Mouse (Mus musculus): ENCODE results near the gene Lrp6. TPM values are rescaled to one million over a fixed set of nuclear protein-coding genes. Genes with fewer than 3 reads are reported as not detected.
A peak's percentile ranks its signal among the peaks of the same experiment; 100 is the strongest.

Lrp6 gene
- total RNA-seq, 2 experiments from 2014 or later = 5.2 to 6.0 TPM

- ATAC-seq (replicated peaks; ENCODE audit: low FRiP score, poor library complexity, severe bottlenecking) = no peak
Measured at GRCm38 (mm10) chr6:134579506-134579905, 12.7 kb upstream of the Lrp6 start.

DNA sequence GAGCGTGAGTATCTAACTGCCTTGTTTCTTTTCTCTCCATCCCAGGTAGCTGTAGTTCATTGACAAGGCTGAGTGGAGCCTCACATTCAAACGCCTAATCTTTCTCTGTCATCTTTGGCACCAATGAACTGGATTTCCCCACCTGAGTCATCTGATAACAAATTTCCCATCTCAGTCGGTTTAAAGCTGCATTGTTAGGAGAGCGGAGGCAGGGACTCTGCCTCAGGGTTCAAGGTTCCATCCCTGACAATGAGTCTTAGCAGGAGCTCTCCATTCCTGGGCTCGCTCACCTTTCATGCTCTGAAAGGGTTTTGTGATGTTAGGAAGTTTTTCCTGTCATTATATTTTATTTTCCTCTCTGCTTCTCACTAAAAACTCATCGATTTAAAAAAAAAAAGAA, 11.3 kb upstream of the Lrp6 start:
- no peak for ATAC-seq (replicated peaks; ENCODE audit: low FRiP score, poor library complexity, severe bottlenecking)

GRCm38 (mm10) chr6:134575288-134575741, 8.6 kb upstream of the Lrp6 start:
- ATAC-seq (replicated peaks; ENCODE audit: low FRiP score, poor library complexity, severe bottlenecking) = no peak

DNA sequence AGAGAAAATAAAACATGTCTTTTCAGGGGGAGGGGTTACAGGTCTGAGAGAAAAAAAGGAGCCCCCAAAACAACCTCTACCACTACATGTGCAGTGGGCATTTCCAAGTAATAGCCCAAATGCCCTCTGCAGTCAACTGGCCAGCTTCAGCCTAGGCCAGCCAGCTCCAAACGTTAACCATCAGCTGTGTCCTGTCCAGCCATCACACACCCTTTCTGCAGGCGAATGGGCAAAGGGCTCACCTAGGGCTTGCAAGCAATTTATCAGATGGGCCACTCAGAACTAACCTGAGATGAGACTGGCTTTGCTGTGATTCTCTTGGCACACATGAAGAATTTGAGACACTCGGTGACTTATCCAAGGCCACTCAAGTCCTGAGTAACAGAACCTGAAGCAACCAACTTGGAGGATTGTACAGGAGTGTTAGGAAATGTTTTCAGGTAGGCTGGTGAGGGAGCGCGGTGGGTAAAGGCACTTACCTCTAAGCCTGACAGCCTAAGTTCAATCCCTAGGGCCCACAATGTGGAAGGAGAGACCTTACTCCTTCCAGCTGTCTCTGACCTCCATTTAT, 1.3 kb upstream of the Lrp6 start:
- no peak for ATAC-seq (replicated peaks; ENCODE audit: low FRiP score, poor library complexity, severe bottlenecking)

GRCm38 (mm10) chr6:134566248-134566817, 432 bp downstream of the Lrp6 start:
- ATAC-seq (replicated peaks; ENCODE audit: low FRiP score, poor library complexity, severe bottlenecking) = no peak

GRCm38 (mm10) chr6:134565606-134566247, 1.0 kb downstream of the Lrp6 start:
- ATAC-seq (replicated peaks; ENCODE audit: low FRiP score, poor library complexity, severe bottlenecking) = peak; percentile 43; the same call in 1 of the 2 replicates

- no peak for ATAC-seq (replicated peaks; ENCODE audit: low FRiP score, poor library complexity, severe bottlenecking)
Measured at GRCm38 (mm10) chr6:134564539-134564938, 2.2 kb downstream of the Lrp6 start.

GRCm38 (mm10) chr6:134559635-134560034, 7.1 kb downstream of the Lrp6 start:
- no peak for ATAC-seq (replicated peaks; ENCODE audit: low FRiP score, poor library complexity, severe bottlenecking)

- ATAC-seq (replicated peaks; ENCODE audit: low FRiP score, poor library complexity, severe bottlenecking) = no peak
Measured at GRCm38 (mm10) chr6:134558546-134559129, 8.1 kb downstream of the Lrp6 start.

DNA sequence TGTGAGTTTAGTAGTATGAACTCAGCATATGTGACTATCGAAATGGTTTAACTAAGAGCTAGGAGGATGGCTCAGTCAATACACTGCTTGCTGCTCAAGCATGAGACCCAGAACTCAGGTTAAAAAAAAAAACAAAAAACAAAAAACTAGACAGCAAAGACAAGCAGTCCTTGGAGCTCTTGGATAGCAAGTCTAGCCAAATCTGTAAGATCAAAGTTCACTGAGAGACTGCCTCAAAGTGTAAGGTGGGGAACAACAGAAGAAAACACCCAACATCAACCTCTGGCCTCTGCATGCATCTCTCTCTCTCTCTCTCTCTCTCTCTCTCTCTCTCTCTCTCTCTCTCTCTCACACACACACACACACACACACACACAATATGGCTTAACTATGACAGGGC, 9.7 kb downstream of the Lrp6 start:
- no peak for ATAC-seq (replicated peaks; ENCODE audit: low FRiP score, poor library complexity, severe bottlenecking)

DNA sequence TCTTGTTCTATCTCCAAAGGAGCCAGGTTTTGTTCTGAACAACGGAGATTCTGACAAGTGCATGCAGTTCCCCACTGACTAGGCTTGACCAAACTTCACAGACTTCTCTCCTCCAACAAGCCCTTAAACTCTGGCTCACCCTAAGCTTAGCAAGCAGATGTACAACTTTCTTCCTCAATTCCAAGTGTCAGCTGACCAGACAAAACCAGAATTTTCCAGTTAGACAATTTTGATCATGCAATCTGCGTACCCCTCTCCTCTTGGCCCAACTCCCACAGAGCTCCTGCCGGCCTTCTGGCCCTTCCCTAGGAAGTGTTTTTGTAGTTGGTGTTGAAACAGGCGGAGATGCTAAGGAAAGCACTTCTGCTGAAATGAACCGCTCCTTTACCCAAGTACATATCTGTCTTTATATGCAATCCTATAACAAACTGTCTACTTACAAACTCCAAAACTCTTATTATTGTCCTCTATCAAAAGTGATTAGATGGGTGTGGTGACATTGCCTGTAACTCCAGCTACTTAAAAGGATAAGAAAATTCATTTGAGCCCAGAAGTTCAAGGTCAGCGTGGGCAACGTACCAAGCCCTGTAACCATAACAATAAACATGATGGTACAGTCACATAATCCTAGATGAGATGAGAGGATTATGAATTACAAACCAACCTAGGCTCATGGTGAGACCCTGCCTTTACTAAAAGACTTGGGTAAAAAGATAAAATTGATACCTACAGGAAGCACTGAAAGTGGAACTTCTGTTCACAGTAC, 10.4 kb downstream of the Lrp6 start:
- ATAC-seq (replicated peaks; ENCODE audit: low FRiP score, poor library complexity, severe bottlenecking) = no peak

- no peak for ATAC-seq (replicated peaks; ENCODE audit: low FRiP score, poor library complexity, severe bottlenecking)
Measured at GRCm38 (mm10) chr6:134555178-134555577, 11.6 kb downstream of the Lrp6 start.

GRCm38 (mm10) chr6:134554230-134554629, 12.5 kb downstream of the Lrp6 start:
- no peak for ATAC-seq (replicated peaks; ENCODE audit: low FRiP score, poor library complexity, severe bottlenecking)

DNA sequence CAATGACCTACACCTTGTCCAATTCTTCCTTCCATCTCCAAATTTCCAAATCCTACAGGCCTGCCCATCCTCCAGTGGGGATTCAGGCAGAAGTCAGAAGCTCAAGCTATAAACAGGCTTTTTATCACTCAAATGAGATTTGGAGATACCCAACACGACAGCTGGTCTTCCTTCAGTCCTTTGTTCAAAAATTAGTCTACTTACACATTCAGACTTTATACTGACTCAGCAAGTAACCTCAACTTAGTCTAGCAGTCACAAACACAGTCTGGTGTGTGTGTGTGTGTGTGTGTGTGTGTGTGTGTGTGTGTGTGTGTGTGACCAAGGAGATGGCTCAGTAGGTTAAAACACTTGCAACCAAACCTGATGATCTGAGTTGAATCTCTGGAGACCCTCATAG, 15.8 kb downstream of the Lrp6 start:
- ATAC-seq (replicated peaks; ENCODE audit: low FRiP score, poor library complexity, severe bottlenecking) = no peak

- no peak for ATAC-seq (replicated peaks; ENCODE audit: low FRiP score, poor library complexity, severe bottlenecking)
Measured at GRCm38 (mm10) chr6:134550396-134550795, 16.4 kb downstream of the Lrp6 start.

DNA sequence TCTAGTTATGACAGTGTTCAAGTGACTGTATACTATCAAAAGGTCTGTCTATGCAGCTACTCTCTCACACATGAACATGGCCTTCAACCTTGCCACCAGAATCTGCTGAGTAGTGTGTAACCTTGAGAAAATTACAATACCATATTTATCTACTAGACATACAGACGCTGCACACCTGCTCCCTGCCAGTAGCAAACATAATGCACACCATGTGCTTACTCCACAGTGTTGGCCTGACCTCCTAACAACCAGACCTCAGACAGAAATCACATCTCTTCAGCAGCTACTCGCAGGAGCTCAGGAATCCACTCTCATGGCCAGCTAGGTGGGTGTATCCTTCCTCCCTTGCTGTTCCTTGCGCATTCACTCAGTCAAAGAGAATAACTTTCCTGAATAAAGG, 21.9 kb downstream of the Lrp6 start:
- no peak for ATAC-seq (replicated peaks; ENCODE audit: low FRiP score, poor library complexity, severe bottlenecking)

GRCm38 (mm10) chr6:134544093-134544492, 22.7 kb downstream of the Lrp6 start:
- no peak for ATAC-seq (replicated peaks; ENCODE audit: low FRiP score, poor library complexity, severe bottlenecking)

DNA sequence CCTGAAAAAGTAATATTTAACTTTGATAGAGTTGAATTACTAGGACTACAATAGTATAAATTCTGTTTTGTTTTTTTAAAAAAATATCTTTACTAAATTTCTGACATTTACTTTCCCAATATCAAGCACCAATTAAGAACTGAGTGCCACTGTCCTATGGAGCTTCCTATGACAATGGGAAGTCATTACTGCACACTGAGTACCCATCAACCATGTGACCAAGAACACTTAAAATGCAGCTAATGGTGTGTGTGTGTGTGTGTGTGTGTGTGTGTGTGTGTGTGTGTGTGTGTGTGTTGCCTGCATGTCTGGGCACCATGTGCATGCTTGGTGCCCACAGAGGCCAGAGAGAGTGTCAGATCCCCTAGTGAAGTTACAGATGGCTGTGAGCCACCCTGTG, 23.2 kb downstream of the Lrp6 start:
- no peak for ATAC-seq (replicated peaks; ENCODE audit: low FRiP score, poor library complexity, severe bottlenecking)

- ATAC-seq (replicated peaks; ENCODE audit: low FRiP score, poor library complexity, severe bottlenecking) = no peak
Measured at GRCm38 (mm10) chr6:134542374-134542773, 24.4 kb downstream of the Lrp6 start.

DNA sequence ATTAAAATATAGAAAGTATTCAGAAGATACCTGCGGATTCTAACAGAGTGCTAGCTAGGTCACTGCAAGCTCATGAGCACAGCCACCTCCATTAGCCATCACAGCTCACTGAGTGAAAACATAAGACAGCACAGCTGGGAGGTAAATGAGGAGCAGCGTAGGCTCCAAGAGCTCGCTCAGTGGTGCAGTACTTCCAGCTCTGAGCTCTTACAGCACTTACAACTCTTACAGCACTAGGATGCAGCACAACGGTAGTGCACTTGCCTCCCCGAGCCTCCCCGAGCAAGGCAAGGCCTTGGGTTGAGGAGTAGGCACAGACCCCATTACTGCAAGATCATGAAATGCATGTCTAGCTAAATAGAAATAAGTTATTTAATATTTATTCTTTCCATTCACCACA, 26.6 kb downstream of the Lrp6 start:
- ATAC-seq (replicated peaks; ENCODE audit: low FRiP score, poor library complexity, severe bottlenecking) = no peak

Data from erythroblast, adult 5-6 weeks (primary cell).